Mouse (Mus musculus) brain, adult 2 months (tissue): ENCODE measurements around the gene Npnt.
A peak's percentile ranks its signal among the peaks of the same experiment; 100 is the strongest.

Experiments
- DNase-seq: peaks from one replicate; pipeline ENCODE4 v3.0.0; 2011; ENCODE audit warnings: low read depth, low spot score

The Npnt gene

GRCm38 (mm10) chr3:132893676-132894075 is 56.4 kb downstream of the Npnt start:
- no peak for DNase-seq

DNA sequence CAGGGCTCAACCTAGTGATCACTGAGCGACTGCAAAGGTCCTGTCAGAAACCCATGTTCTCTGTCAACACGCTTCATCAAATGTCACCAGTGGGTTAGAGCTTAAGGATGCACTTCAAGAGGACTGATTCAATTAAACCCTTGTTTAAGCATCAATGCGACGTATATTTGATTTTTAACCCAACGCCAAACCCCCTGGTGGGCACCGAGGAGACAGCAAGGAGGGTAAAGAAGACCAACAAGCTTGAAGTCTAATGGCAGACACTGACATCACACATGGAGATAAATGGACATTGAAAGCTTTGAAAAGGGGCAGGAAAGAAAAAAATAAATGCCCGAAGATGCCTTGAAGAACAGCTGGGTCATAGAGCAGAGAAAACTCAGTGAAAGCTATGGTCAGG is 57.0 kb downstream of the Npnt start:
- DNase-seq, result no peak

DNA sequence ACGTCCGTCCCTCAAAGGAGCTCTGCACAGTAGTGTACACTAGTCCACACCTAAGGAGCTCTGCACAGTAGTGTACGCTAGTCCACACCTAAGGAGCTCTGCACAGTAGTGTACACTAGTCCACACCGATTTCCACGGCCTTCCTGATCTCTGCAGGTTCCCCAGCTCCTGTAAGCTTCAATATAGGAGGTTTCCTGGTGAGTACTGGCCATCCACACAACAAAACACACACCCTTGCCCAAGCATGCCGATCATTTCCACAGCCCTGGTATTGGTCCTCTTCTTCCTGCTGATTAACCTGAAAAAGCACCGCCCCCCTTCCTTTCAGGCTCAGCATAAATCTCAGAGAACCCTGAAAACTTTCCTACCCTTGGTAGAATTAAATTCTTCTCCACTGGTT is 57.6 kb downstream of the Npnt start:
- no peak for DNase-seq

DNA sequence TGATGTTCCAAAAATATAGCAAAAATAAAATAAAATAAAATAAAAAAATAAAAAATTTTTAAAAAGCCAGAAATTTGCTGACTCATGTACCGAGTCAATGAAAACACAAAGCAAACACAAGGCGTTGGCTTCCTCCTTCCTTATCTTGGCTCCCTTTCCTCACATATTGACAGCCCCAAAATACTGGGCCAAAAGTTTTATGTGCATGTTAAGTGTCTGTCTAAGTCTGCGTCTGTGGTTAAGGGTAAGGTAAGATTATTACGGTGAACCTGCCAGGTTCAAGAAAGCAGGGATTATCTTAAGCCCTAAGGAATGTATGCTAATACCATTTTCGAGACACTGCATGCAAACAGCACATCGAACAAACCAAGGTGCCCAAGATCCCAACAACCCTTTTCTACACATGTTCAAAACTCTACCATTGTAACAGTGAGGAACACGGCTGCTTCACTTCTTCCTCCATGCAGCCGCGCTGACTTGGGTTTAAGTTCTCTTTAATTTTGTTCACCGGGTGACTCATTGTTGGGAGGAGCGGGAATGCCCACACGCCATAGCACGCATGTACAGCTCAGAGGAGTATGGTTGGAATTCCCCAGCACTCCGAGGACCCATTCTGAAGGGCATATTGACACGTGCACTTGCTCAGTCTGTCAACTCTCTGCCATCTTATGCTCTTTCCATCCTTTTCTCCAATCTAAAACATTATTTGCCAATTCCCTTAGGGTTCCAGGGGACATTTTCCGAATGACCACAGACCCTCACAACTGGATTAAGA is 62.8 kb downstream of the Npnt start:
- DNase-seq, result no peak

DNA sequence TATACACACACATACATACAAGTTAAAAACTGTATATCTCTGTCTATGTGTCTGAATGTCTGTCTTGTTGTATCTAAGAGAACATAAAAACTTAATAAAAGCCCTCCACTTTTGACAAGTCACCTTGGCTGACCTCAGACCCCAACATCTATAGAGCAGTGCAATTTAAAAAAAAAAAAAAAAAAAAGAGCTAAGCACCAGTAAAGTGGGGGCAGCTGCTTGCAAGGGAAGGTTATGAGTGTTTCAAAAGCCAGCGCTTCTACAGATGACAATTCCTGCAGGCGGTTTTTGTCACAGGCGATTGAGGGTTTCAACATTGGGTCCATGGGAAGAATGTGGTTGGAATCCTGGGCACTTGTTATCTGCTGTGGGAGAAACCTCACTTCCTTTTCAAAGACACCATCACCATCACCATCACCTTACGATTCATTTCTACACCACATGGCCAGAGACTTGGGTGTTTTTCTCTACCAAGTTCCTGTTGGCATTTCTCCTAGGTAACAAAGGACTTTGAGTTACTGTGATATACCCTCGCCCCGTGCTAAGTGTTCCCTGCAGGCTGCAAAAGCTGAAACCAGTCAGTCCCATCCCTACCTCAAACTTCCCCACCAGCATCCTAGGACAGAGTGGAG is 63.6 kb downstream of the Npnt start:
- no peak for DNase-seq

GRCm38 (mm10) chr3:132884459-132884858 is 65.6 kb downstream of the Npnt start:
- DNase-seq, result no peak

DNA sequence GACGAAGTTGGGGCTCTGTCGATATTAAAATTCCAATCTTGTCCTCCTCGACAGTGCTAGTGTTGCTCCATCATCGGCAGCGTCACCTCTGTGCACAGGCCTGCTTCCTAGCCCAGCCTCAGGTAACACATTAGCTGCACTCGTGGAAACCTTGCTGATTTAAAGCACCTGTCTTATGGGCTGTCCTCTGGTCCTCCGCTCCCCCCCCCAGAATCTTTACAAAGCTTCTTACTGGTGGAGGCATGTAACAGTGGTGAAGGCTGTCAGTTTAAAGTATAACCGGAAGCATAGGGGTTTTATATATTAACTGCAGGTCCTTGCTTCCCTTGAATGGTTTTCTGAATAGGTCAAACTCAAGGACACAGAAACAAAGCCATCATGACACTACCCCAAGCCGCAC is 66.8 kb downstream of the Npnt start:
- DNase-seq, result no peak

DNA sequence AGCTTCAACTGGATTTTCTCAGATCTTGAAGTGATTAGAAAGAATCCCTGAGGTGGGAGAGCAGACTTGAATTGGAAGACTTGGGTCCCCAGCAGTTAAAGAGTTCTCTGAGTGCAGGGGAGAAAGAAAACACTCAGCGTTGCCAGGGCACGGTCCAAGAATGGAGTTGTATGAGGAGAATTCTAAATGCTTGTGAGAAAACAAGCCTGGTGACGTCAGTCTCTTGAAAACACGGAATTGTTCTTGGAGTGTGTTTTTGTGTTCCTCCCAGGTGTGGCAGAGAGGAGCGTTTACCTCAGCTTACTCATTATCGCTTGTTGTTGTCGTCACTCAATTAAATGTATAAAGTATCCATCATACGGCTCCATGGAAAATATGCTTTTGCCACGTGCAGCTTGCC is 69.3 kb downstream of the Npnt start:
- no peak for DNase-seq

GRCm38 (mm10) chr3:132880361-132880760 is 69.7 kb downstream of the Npnt start:
- DNase-seq, result no peak

DNA sequence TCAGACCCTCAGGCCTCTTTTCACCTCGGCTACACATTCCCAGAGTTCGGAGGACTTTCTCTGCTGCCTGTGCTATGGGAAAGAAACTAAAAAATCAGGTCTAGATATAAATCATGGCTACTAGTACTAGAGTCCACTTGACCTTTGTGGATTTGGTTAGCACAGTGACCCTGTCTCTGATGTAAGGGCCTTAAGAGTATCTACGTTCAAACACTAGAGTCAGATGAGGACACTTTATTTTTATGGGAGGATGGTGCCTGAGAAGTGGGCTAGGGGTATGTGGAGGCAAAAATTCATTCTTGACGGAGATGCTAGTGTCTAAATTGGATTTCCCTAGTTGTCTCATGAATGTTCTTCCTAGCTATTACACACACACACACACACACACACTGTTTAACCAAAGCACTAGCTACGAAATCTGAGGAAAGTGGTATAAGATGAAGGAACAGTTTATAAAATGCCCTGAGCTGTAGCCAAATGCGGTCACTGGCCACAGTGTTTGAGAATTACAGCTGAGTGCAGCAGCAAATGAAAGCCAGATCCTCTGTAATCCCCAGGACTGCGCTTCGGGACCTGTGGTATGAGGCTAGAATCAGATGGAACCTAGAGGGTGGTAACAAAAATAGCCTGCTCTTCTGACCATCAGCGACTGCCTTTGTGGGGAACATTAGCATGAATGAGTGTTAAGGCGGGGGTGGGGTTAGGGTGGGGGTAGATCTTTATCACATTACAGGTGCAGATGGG is 73.0 kb downstream of the Npnt start:
- no peak for DNase-seq

DNA sequence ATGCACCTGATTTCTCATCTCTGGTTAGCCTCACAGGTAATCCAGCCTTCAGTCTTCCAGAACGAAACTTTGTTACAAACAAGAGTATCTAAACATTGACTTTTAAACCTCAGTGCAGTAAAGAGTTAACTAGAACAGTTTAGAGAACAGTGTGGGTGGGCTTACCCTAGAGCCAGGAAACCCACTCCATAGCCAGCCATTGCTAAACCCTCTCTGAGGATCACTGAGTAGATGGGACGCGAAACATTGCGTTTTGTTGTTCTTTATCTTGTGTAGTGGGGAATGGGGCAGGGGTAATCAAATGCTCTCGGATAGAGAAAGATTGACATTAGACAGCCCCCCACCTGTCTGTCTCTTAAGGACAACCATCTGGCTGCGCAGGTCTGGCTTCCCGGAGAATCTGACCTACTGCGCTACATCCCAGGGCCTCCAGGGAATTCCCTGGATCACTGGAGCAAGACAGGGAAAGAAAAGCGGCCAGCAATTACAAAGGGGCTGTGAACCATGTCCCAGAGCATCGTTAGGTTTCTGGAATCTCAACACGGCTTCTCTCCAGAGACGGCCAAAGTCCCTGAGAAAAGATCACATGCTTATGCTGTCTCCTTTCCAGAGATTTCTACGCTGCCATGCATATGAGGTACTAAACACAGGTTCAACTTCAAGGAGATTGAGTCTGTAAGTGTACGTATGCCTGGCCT is 73.9 kb downstream of the Npnt start:
- DNase-seq, result no peak

DNA sequence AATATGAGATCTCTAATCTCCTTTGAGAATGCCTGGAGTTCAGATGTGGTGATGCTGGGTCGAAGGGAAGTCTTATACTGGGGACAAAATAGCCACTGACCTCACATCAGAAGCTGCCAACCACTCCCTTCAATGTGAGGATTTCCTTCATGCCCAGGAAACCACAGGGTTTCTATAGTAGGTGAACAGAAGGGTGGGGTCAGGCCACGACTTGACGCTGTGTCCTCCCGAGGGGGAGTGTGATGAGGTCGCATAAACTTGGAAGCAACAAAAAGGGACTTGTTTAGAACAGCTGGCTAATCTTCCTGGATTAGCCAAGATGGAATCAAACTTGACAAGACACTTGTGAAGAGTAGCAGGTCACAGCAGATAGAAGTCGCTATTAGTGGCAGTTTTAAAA is 76.8 kb downstream of the Npnt start:
- DNase-seq, result no peak

- peak; percentile 47 for DNase-seq
Measured at GRCm38 (mm10) chr3:132871318-132871904, 78.7 kb downstream of the Npnt start.

- DNase-seq, result peak; percentile 25
Measured at GRCm38 (mm10) chr3:132870079-132870478, 80.0 kb downstream of the Npnt start.

DNA sequence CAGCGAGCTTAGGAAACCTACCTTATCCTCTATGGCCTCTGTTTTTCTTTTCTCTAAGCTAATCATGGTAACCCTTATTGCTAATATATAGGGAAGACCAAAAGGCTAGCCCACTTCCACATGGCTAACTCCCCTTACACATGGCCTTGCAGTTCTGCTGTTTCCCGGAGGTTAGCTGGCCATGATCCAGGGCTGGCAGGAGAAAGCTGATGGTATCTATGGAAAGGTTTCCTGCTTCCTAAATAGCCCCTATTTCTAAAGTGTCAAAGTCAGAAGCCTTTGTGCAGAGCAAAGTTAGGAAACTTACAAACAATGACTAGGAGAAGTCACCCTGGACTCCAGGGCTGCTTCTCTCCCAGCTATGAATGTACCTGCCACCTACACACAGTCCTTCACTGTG is 81.3 kb downstream of the Npnt start:
- DNase-seq, result no peak

GRCm38 (mm10) chr3:132866984-132867383 is 83.1 kb downstream of the Npnt start:
- DNase-seq, result no peak

- no peak for DNase-seq
Measured at GRCm38 (mm10) chr3:132865596-132865995, 84.5 kb downstream of the Npnt start.

- DNase-seq, result no peak
Measured at GRCm38 (mm10) chr3:132864986-132865385, 85.1 kb downstream of the Npnt start.

DNA sequence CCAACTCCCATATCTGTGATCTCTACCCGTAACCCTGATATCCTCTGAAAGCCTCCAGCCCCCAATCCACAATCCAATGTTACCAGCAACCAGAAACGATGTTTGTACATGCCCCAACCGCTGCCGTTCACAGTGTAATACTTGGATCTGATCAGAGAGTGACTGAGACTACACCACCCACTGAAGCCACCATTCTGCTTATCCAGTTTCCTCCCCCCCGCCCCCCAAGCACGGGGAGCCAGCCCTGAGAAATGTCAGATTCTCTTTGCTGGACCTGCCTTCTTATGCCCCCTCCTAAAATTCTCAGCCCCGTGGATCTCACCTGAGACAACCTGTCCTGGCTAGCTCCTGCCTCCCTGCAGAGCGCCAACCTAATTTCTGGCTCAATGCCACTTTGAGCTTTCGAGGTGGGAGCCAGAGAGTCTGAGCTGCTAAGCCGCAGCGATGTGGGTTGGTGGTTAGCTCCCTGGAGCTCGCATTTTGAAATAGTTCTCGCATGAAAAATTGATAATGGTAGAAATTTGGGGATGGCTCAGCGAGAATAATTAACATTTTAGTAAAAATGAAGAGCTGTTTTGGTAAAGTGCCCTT is 85.7 kb downstream of the Npnt start:
- peak; percentile 49 for DNase-seq

- peak; percentile 26 for DNase-seq
Measured at GRCm38 (mm10) chr3:132863843-132864242, 86.2 kb downstream of the Npnt start.

DNA sequence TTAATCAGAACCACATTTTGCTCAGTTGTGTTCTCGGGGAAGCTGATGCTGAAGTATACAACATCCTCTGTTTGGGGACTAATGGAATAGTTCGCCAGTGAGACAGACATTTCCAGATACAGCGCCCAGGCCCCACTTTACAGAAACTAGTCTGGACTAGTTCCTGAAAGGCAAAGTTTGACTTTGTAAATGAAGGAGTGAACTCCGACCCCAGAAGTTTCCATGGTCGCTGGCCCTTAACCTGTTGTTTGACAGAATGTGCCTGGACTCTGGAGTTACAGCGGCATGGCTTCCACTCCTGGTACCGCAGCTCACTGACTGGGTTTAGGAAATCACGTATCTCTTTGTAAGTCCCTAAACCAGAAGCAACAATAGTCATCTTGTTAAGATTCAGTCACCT is 89.3 kb downstream of the Npnt start:
- no peak for DNase-seq
